ENCODE assay signal across 8 mouse cellular contexts in the genomic region with DNA sequence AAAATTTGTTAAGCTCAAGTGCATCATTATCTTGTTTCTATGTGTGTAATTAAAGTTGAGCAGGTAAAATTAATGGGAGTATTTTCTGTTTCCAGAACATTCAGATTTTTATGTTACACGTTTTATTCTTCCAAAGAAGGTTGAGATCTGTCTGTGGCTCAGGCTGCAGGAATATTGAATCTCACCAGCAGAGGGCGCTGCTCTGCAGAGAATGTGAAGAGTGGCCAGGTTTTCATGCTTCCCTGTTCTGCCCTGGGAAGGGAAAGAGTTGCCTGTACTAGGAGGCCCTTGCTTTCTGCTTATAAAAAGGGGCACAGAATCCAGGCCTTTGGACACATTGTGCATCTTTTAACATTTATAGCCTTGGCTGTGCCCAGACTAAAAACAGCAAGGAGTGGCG.
DNase-seq lines count a peak whose midpoint lies in the region; ATAC-seq lines count a peak whose summit lies in the region.

No protein-coding gene starts in this region.

- intact Hi-C loops in heart, postnatal 14 days (cut with DNase I) = loop anchor here (1.0 to 5.0 kb wide), 3 partner anchors 80 to 175 kb away; no protein-coding TSS in a partner anchor

- DNase-seq in Muller cell, postnatal 12 days (ENCODE audit: inconsistent ontology term) = peak; percentile 43
- peak; percentile 92 for DNase-seq in brain, adult 2 months (ENCODE audit: low read depth, low spot score)
- DNase-seq in heart, postnatal 14 days = peak; percentile 86 to 93
- DNase-seq in layer of hippocampus, postnatal 10 days (ENCODE audit: low spot score in 2 of 2) = peak; percentile 93 to 94
- peak; percentile 93 for DNase-seq in lung, postnatal 36 days
- peak; percentile 57 for DNase-seq in spleen, adult 12 weeks (ENCODE audit: low spot score)

- ATAC-seq in erythroid progenitor cell, adult 5-6 weeks (replicated peaks; ENCODE audit: low FRiP score, poor library complexity, severe bottlenecking) = peak; percentile 70
- ATAC-seq in erythroblast, adult 5-6 weeks (replicated peaks; ENCODE audit: low FRiP score, poor library complexity, severe bottlenecking) = no peak

Comparison
In these comparisons a context has a peak if more than half of its experiments do, and no peak if none do; other contexts are left out.
1. DNase-seq: peak in every context shown above with its lines; median percentile 94 in layer of hippocampus, postnatal 10 days; 93 in lung, postnatal 36 days; 92 in brain, adult 2 months; 90 in heart, postnatal 14 days; 57 in spleen, adult 12 weeks; 43 in Muller cell, postnatal 12 days.